Mouse (Mus musculus): ENCODE measurements around the gene Kcnab3. TPM values are rescaled to one million over a fixed set of nuclear protein-coding genes. Genes with fewer than 3 reads are reported as not detected.

The Kcnab3 gene
- polyA plus RNA-seq, 1 experiment from 2014 or later = 0.07 TPM

GRCm38 (mm10) chr11:69372056-69372779, 46.2 kb downstream of the Kcnab3 start:
- H3K9ac ChIP-seq = peak overlapping the region; percentile 24
- no peak for ATAC-seq (ENCODE audit: low read depth)
- peaks cover 78% of the 10 kb centered on the region for H3K4me1 ChIP-seq (replicated peaks)

GRCm38 (mm10) chr11:69372780-69373170, 46.7 kb downstream of the Kcnab3 start:
- peaks cover 78% of the 10 kb centered on the region for H3K4me1 ChIP-seq (replicated peaks)
- WGBS (ENCODE audit: insufficient replicate concordance) = 48% methylated on average over 3 of the region's 3 CpGs
- no peaks in the 10 kb centered on the region for H3K9me3 ChIP-seq (replicated peaks)
- H3K27me3 ChIP-seq = peaks cover 34% of the 10 kb centered on the region
- H3K4me2 ChIP-seq = peak overlapping the region; percentile 69
- DNase-seq (no peak), ATAC-seq (ENCODE audit: low read depth) (no peak)
- H3K27ac ChIP-seq = peak overlapping the region; percentile 91
- H3K4me3 ChIP-seq (replicated peaks) = peak overlapping the region; percentile 47
- peak overlapping the region; percentile 70; the same call in 1 of the 2 replicates for H3K9ac ChIP-seq
- H3K36me3 ChIP-seq = no peaks in the 10 kb centered on the region

More at GRCm38 (mm10) chr11:69372056-69372779, 46.2 kb downstream of the Kcnab3 start:
- DNase-seq = no peak
- Histone ChIP-seq H3K36me3 (no peaks in the 10 kb centered on the region), H3K27me3 (peaks cover 39% of the 10 kb centered on the region), H3K4me2 (peak overlapping the region; percentile 69), H3K27ac (peak overlapping the region; percentile 91), H3K4me3 (replicated peaks) (peak overlapping the region; percentile 47), H3K9me3 (replicated peaks) (no peaks in the 10 kb centered on the region)
- WGBS (ENCODE audit: insufficient replicate concordance) = 37% methylated on average over 12 of the region's 12 CpGs

DNA sequence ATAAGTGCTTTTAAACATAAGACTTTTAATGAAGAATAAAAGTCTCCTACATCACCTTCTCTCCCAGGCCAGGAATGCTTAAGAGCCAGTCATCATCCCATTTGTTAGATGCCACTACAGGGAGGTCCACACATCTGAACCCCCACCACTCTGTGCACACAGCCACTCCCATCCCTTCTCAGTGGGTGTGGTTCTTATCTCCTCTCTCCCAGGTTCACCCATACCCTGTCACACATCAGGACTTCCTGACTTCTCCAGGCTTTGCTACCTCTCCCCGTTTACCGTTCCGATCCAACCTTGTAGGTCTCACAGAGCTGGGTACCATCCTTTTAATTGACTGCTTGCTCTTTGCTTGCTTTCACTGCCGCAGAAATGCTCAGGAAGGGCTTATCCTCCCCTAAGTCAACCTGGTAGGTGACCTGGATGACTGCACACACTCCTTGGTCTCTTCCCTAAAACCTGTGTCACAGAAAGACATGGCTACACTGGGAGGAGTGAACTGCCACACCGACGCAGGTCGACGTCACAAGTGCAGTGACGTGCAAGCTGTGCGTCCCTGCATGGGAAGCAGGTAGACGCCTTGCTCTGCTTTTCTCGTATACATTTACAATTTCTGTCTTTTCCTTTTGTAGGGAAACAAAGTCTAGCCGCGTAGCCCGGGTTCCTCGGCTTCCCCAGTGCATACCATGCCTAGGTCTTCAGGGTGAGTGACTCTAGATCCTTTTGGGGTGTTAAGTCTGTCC, 47.3 kb downstream of the Kcnab3 start:
- ATAC-seq (ENCODE audit: low read depth) (peak; percentile 98), DNase-seq (peak; percentile 72)
- H3K4me1 ChIP-seq (replicated peaks) = peaks cover 72% of the 10 kb centered on the region
- 59% methylated on average over 16 of the region's 16 CpGs for WGBS (ENCODE audit: insufficient replicate concordance)
- peak overlapping the region; percentile 69 for H3K4me2 ChIP-seq
- peak overlapping the region; percentile 91 for H3K27ac ChIP-seq
- H3K9ac ChIP-seq = peak overlapping the region; percentile 70
- no peaks in the 10 kb centered on the region for H3K9me3 ChIP-seq (replicated peaks)
- H3K27me3 ChIP-seq = peaks cover 28% of the 10 kb centered on the region
- H3K4me3 ChIP-seq (replicated peaks) = peak overlapping the region; percentile 47
- H3K36me3 ChIP-seq = no peaks in the 10 kb centered on the region

GRCm38 (mm10) chr11:69375646-69376045, 49.6 kb downstream of the Kcnab3 start:
- 74% methylated on average over 4 of the region's 4 CpGs for WGBS (ENCODE audit: insufficient replicate concordance)
- Histone ChIP-seq H3K4me1 (replicated peaks) (peaks cover 68% of the 10 kb centered on the region), H3K9ac (no peak overlapping the region), H3K27ac (no peak overlapping the region), H3K36me3 (no peaks in the 10 kb centered on the region), H3K4me3 (replicated peaks) (no peak overlapping the region), H3K27me3 (peaks cover 11% of the 10 kb centered on the region; the same call in 1 of the 2 replicates), H3K9me3 (replicated peaks) (no peaks in the 10 kb centered on the region), H3K4me2 (no peak overlapping the region)
- no peak for DNase-seq
- ATAC-seq (ENCODE audit: low read depth) = no peak

DNA sequence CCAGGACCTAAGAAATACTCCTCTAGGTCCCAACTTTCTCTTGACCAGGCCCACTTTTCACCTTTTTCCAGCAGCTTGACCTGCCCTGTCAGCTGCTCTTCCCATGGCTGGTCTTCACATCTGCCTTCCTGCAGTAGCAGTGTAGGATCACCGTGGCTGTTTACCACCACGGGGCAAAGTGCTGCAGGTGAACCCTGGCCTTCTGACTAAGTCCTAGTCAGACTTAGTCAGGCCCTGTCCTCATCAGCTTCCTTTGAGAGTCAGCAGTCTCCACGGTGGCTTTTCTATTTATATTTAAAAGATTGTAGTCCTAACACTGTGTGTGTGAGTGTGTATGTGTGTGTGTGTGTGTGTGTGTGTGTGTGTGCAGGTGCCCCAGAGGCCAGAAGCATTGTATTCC, 51.7 kb downstream of the Kcnab3 start:
- Histone ChIP-seq H3K4me3 (replicated peaks) (no peak overlapping the region), H3K36me3 (no peaks in the 10 kb centered on the region), H3K4me1 (replicated peaks) (peaks cover 47% of the 10 kb centered on the region), H3K27me3 (no peaks in the 10 kb centered on the region), H3K27ac (peak overlapping the region; percentile 31), H3K9me3 (replicated peaks) (no peaks in the 10 kb centered on the region), H3K4me2 (no peak overlapping the region; the same call in 1 of the 2 replicates), H3K9ac (no peak overlapping the region)
- WGBS (ENCODE audit: insufficient replicate concordance) = 63% methylated on average over 3 of the region's 3 CpGs
- ATAC-seq (ENCODE audit: low read depth) (no peak), DNase-seq (no peak)

DNA sequence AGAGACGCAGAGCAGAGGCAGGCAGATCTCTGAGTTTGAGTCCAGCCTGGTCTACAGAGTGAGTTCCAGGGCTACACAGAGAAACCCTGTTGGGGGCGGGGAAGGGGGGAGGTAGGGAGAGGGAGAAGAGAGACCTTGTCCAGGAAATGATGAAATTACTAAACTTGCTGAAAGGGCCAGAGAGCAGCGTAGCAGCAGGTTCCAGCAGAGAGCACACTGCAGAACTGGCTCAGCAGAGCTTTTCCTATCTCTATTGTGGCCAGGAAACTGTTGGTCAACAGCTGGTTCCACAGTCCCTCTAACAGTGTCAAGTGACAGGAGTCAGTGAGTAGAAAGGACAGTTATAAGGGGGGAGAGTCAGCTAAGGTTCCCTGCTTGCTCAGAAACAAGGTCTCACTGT, 53.5 kb downstream of the Kcnab3 start:
- H3K27ac ChIP-seq = peak overlapping the region; percentile 36; the same call in 1 of the 2 replicates
- WGBS (ENCODE audit: insufficient replicate concordance) = 37% methylated on average over 3 of the region's 3 CpGs

DNA sequence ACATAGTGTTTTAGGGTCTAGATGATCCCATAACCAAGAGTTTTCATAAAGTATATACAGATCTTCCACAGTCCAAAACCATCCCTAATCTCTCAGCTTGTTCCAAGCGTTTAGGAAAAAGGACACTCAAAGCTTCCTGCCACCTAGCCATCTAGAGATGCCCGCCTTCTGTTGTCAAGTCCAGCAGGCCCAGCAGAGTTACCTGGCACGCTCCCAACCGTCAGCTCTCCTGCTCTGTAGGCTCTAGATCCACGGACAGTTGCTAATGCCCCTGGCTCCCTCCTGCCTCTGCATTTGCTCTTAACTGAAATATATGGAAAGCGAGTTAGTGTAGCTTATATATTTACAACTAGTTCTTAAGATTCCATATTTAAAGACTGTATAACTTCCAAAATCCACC, 55.3 kb downstream of the Kcnab3 start:
- no peak for ATAC-seq (ENCODE audit: low read depth)
- no peak overlapping the region for H3K4me3 ChIP-seq (replicated peaks)
- H3K4me1 ChIP-seq (replicated peaks) = peaks cover 23% of the 10 kb centered on the region
- no peak overlapping the region for H3K27ac ChIP-seq
- H3K9me3 ChIP-seq (replicated peaks) = no peaks in the 10 kb centered on the region
- no peak for DNase-seq
- no peaks in the 10 kb centered on the region for H3K27me3 ChIP-seq
- H3K4me2 ChIP-seq = no peak overlapping the region
- WGBS (ENCODE audit: insufficient replicate concordance) = 74% methylated on average over 6 of the region's 6 CpGs
- H3K36me3 ChIP-seq = no peaks in the 10 kb centered on the region
- no peak overlapping the region for H3K9ac ChIP-seq

More for the DNA sequence above, 53.5 kb downstream of the Kcnab3 start:
- H3K27me3 ChIP-seq = no peaks in the 10 kb centered on the region
- H3K4me2 ChIP-seq = no peak overlapping the region
- peaks cover 29% of the 10 kb centered on the region for H3K4me1 ChIP-seq (replicated peaks)
- H3K9me3 ChIP-seq (replicated peaks) = no peaks in the 10 kb centered on the region
- no peak overlapping the region for H3K4me3 ChIP-seq (replicated peaks)
- DNase-seq (no peak), ATAC-seq (ENCODE audit: low read depth) (peak; percentile 55; the same call in 1 of the 2 replicates)
- H3K9ac ChIP-seq = no peak overlapping the region
- H3K36me3 ChIP-seq = no peaks in the 10 kb centered on the region

Other genes starting within 250 kb of the Kcnab3 start
- gene Vamp2, start 237.8 kb upstream of the Kcnab3 start, polyA plus RNA-seq (2015; fragmentation: Nextera tagmentation; extraction: Ambion mirVana) = 12.5 and 15.9 TPM in 2 replicates
- gene Per1, start 231.0 kb upstream of the Kcnab3 start, polyA plus RNA-seq (2015; fragmentation: Nextera tagmentation; extraction: Ambion mirVana) = 1.9 TPM in 2 replicates
- gene Hes7, start 205.9 kb upstream of the Kcnab3 start, polyA plus RNA-seq (2015; fragmentation: Nextera tagmentation; extraction: Ambion mirVana) = 0.17 and 0.18 TPM in 2 replicates
- 0.09 TPM in 1 of 2 replicates, not detected in the other for gene 9130213A22Rik, start 203.7 kb upstream of the Kcnab3 start, polyA plus RNA-seq (2015; fragmentation: Nextera tagmentation; extraction: Ambion mirVana)
- 0.06 TPM in 1 of 2 replicates, not detected in the other for gene Aloxe3, start 200.4 kb upstream of the Kcnab3 start, polyA plus RNA-seq (2015; fragmentation: Nextera tagmentation; extraction: Ambion mirVana)
- not detected in 2 replicates for gene Alox12b, start 169.3 kb upstream of the Kcnab3 start, polyA plus RNA-seq (2015; fragmentation: Nextera tagmentation; extraction: Ambion mirVana)
- 0.20 TPM in 1 of 2 replicates, not detected in the other for gene Alox8, start 128.4 kb upstream of the Kcnab3 start, polyA plus RNA-seq (2015; fragmentation: Nextera tagmentation; extraction: Ambion mirVana)
- not detected in 2 replicates for gene Gucy2e, start 89.2 kb upstream of the Kcnab3 start, polyA plus RNA-seq (2015; fragmentation: Nextera tagmentation; extraction: Ambion mirVana)
- gene Cntrob, start 2.5 kb upstream of the Kcnab3 start, polyA plus RNA-seq (2015; fragmentation: Nextera tagmentation; extraction: Ambion mirVana) = 9.8 and 10.1 TPM in 2 replicates
- 90.7 and 94.6 TPM in 2 replicates for gene Trappc1, start 2.3 kb upstream of the Kcnab3 start, polyA plus RNA-seq (2015; fragmentation: Nextera tagmentation; extraction: Ambion mirVana)
- gene Rnf227, start 14.2 kb downstream of the Kcnab3 start, polyA plus RNA-seq (2015; fragmentation: Nextera tagmentation; extraction: Ambion mirVana) = 0.92 and 1.1 TPM in 2 replicates
- 2.6 and 4.4 TPM in 2 replicates for gene Chd3, start 43.1 kb downstream of the Kcnab3 start, polyA plus RNA-seq (2015; fragmentation: Nextera tagmentation; extraction: Ambion mirVana)
- 102 and 105 TPM in 2 replicates for gene Naa38, start 69.2 kb downstream of the Kcnab3 start, polyA plus RNA-seq (2015; fragmentation: Nextera tagmentation; extraction: Ambion mirVana)
- 10.3 and 13.0 TPM in 2 replicates for gene Cyb5d1, start 69.4 kb downstream of the Kcnab3 start, polyA plus RNA-seq (2015; fragmentation: Nextera tagmentation; extraction: Ambion mirVana)
- gene Tmem88, start 72.0 kb downstream of the Kcnab3 start, polyA plus RNA-seq (2015; fragmentation: Nextera tagmentation; extraction: Ambion mirVana) = 8.9 and 9.5 TPM in 2 replicates
- 4.8 and 5.1 TPM in 2 replicates for gene Kdm6b, start 87.4 kb downstream of the Kcnab3 start, polyA plus RNA-seq (2015; fragmentation: Nextera tagmentation; extraction: Ambion mirVana)
- gene Dnah2, start 222.9 kb downstream of the Kcnab3 start, polyA plus RNA-seq (2015; fragmentation: Nextera tagmentation; extraction: Ambion mirVana) = 0.06 and 0.12 TPM in 2 replicates
- gene Efnb3, start 233.9 kb downstream of the Kcnab3 start, polyA plus RNA-seq (2015; fragmentation: Nextera tagmentation; extraction: Ambion mirVana) = 0.75 and 0.85 TPM in 2 replicates

Measured in liver, embryonic 13.5 days (tissue).